Mouse (Mus musculus) midbrain, embryonic 16.5 days (tissue): ENCODE data around the gene Stum. TPM values are rescaled to one million over a fixed set of nuclear protein-coding genes. Genes with fewer than 3 reads are reported as not detected.
A peak's percentile ranks its signal among the peaks of the same experiment; 100 is the strongest.

Experiments used
- ATAC-seq: fragments of 200-750 bp; cut with Nextera tagmentation; 2 replicates; pipeline ENCODE4 v1.8.0; 2017; ENCODE audit warnings: moderate TSS enrichment
- H3K27ac ChIP-seq: fragments of 300-500 bp; sonication (generic); 2 replicates; pipeline ENCODE4 v1.5.1; 2014; ENCODE audit warnings: mild to moderate bottlenecking, low read length, mixed read lengths
- H3K27me3 ChIP-seq: fragments of 300-500 bp; sonication (generic); 2 replicates; pipeline ENCODE4 v1.6.1; 2014; ENCODE audit warnings: low read depth, low read length, mixed read lengths; ENCODE audit not compliant: control insufficient read depth, insufficient read depth
- H3K36me3 ChIP-seq: fragments of 300-500 bp; sonication (generic); 2 replicates; pipeline ENCODE4 v1.6.1; 2014; ENCODE audit warnings: mild to moderate bottlenecking, low read length, moderate library complexity, mixed read lengths; ENCODE audit not compliant: control insufficient read depth, insufficient read depth
- H3K4me1 ChIP-seq: fragments of 300-500 bp; sonication (generic); 2 replicates; pipeline ENCODE4 v1.6.1; 2014; ENCODE audit warnings: mild to moderate bottlenecking, low read length, mixed read lengths; ENCODE audit not compliant: control insufficient read depth, insufficient read depth
- H3K4me2 ChIP-seq: fragments of 300-500 bp; sonication (generic); 2 replicates; pipeline ENCODE4 v1.6.1; 2014; ENCODE audit warnings: mild to moderate bottlenecking, low read length, mixed read lengths
- H3K4me3 ChIP-seq: fragments of 300-500 bp; sonication (generic); 2 replicates; pipeline ENCODE4 v1.5.1; 2014; ENCODE audit warnings: low read depth, mild to moderate bottlenecking, low read length, moderate library complexity, mixed read lengths
- H3K9ac ChIP-seq: fragments of 300-500 bp; sonication (generic); 2 replicates; pipeline ENCODE4 v1.6.1; 2014; ENCODE audit warnings: low read depth, low read length, mixed read lengths
- H3K9me3 ChIP-seq: fragments of 300-500 bp; sonication (generic); replicated peaks from 2 replicates; pipeline ENCODE4 v1.6.1; 2014; ENCODE audit warnings: mild to moderate bottlenecking, low read length, mixed read lengths; ENCODE audit not compliant: control insufficient read depth, poor library complexity, severe bottlenecking
- WGBS: fragments of 180-500 bp; shearing (Covaris S2); extraction: QIAGEN DNeasy Blood & Tissue Kit; methylation state at CpG from one replicate; pipeline ENCODE4 v1.1.7; 2014; 5-methylcytosine and 5-hydroxymethylcytosine counted together
- polyA plus RNA-seq: library from polyadenylated mRNA; unstranded; fragments of >200 nt; fragmentation: Nextera tagmentation; extraction: Ambion mirVana; gene quantifications from 2 replicates; pipeline ENCODE4 v1.2.1, GENCODE M21; 2015

Stum gene
- polyA plus RNA-seq, 1 experiment from 2014 or later, result 11.5 TPM

- no peak overlapping the region for H3K9ac ChIP-seq
Measured at GRCm38 (mm10) chr1:180504899-180505298, 21.6 kb upstream of the Stum start.

GRCm38 (mm10) chr1:180503484-180503883, 20.2 kb upstream of the Stum start:
- H3K9me3 ChIP-seq, result no peaks in the 10 kb centered on the region
- no peaks in the 10 kb centered on the region for H3K36me3 ChIP-seq
- no peak for ATAC-seq
- no peak overlapping the region for H3K4me2 ChIP-seq
- WGBS, result 47% methylated on average over 5 of the region's 5 CpGs
- H3K27me3 ChIP-seq, result no peaks in the 10 kb centered on the region
- no peak overlapping the region for H3K27ac ChIP-seq
- no peak overlapping the region for H3K9ac ChIP-seq
- no peak overlapping the region for H3K4me3 ChIP-seq
- no peaks in the 10 kb centered on the region for H3K4me1 ChIP-seq

More at GRCm38 (mm10) chr1:180504899-180505298, 21.6 kb upstream of the Stum start:
- Histone ChIP-seq H3K9me3 (no peaks in the 10 kb centered on the region), H3K4me3 (no peak overlapping the region), H3K27me3 (no peaks in the 10 kb centered on the region), H3K36me3 (no peaks in the 10 kb centered on the region), H3K4me2 (no peak overlapping the region), H3K27ac (no peak overlapping the region), H3K4me1 (no peaks in the 10 kb centered on the region)
- no peak for ATAC-seq
- WGBS, result 81% methylated on average over 5 of the region's 5 CpGs

GRCm38 (mm10) chr1:180502566-180502965, 19.3 kb upstream of the Stum start:
- WGBS, result 59% methylated on average over 4 of the region's 4 CpGs

DNA sequence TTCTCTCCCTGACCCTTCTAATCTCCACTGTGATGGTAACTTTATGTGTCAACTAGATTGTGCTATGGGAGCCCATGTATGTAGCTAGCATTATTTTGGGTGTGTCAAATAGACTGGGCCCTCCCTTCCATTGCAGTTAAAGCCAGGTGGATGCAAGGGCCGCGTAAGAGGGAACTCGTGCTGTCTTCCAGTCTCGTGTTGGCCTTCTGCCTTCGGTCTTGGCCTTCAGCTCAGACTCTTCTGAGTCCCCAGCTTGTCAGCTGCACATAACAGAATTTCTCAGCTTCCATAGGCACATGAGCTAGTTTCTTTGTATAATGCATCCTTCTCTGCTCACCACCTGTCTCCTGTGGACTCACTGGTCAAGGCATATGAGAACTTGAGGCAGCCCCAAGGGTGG, 17.3 kb upstream of the Stum start:
- WGBS, result 87% methylated on average over 5 of the region's 5 CpGs
- Histone ChIP-seq H3K27me3 (no peaks in the 10 kb centered on the region), H3K4me3 (no peak overlapping the region), H3K36me3 (no peaks in the 10 kb centered on the region), H3K9ac (no peak overlapping the region), H3K4me2 (no peak overlapping the region), H3K27ac (no peak overlapping the region), H3K9me3 (no peaks in the 10 kb centered on the region), H3K4me1 (no peaks in the 10 kb centered on the region)
- no peak for ATAC-seq

More at GRCm38 (mm10) chr1:180502566-180502965, 19.3 kb upstream of the Stum start:
- Histone ChIP-seq H3K9me3 (no peaks in the 10 kb centered on the region), H3K4me3 (no peak overlapping the region), H3K27ac (no peak overlapping the region), H3K36me3 (no peaks in the 10 kb centered on the region), H3K27me3 (no peaks in the 10 kb centered on the region), H3K4me2 (no peak overlapping the region), H3K9ac (no peak overlapping the region), H3K4me1 (no peaks in the 10 kb centered on the region)
- no peak for ATAC-seq

- H3K27ac ChIP-seq, result no peak overlapping the region
- no peak overlapping the region for H3K9ac ChIP-seq
- WGBS, result 51% methylated on average over 4 of the region's 4 CpGs
- no peak overlapping the region for H3K4me3 ChIP-seq
- no peaks in the 10 kb centered on the region for H3K27me3 ChIP-seq
- no peak overlapping the region for H3K4me2 ChIP-seq
- no peaks in the 10 kb centered on the region for H3K4me1 ChIP-seq
- ATAC-seq, result no peak
- no peaks in the 10 kb centered on the region for H3K36me3 ChIP-seq
- no peaks in the 10 kb centered on the region for H3K9me3 ChIP-seq
Measured at GRCm38 (mm10) chr1:180500218-180500617, 16.9 kb upstream of the Stum start.

DNA sequence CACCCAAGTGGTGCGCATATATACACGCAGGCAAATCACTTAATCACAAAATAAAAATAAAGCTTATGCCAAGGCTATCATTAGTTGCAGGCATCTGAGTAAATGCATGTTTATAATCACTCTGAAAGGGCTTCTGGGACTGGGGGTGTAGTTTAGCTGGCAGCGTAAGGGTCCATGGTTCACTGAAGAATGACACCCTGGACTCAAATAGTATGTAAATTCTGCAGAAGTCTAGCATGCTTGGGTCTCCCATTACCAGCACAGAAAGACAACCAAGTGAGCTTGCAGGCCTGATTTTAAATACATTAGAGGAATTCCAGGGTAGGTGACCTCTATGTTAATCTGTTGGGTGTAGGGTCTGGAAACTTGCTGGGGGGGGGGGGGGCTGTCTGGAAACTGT, 16.5 kb upstream of the Stum start:
- no peak overlapping the region for H3K9ac ChIP-seq
- H3K36me3 ChIP-seq, result no peaks in the 10 kb centered on the region
- 90% methylated on average over 3 of the region's 3 CpGs for WGBS
- H3K4me2 ChIP-seq, result no peak overlapping the region
- ATAC-seq, result no peak
- H3K4me3 ChIP-seq, result no peak overlapping the region
- no peaks in the 10 kb centered on the region for H3K9me3 ChIP-seq
- no peaks in the 10 kb centered on the region for H3K27me3 ChIP-seq
- H3K27ac ChIP-seq, result no peak overlapping the region
- no peaks in the 10 kb centered on the region for H3K4me1 ChIP-seq

GRCm38 (mm10) chr1:180492777-180493176, 9.5 kb upstream of the Stum start:
- Histone ChIP-seq H3K27ac (no peak overlapping the region), H3K4me3 (no peak overlapping the region), H3K4me2 (no peak overlapping the region), H3K27me3 (no peaks in the 10 kb centered on the region), H3K9ac (no peak overlapping the region), H3K4me1 (no peaks in the 10 kb centered on the region), H3K9me3 (no peaks in the 10 kb centered on the region), H3K36me3 (no peaks in the 10 kb centered on the region)
- WGBS, result 73% methylated on average over 9 of the region's 9 CpGs
- no peak for ATAC-seq

GRCm38 (mm10) chr1:180485346-180485745, 2.0 kb upstream of the Stum start:
- H3K4me2 ChIP-seq, result no peak overlapping the region
- H3K27me3 ChIP-seq, result peaks cover 19% of the 10 kb centered on the region
- 89% methylated on average over 5 of the region's 5 CpGs for WGBS
- no peak overlapping the region for H3K9ac ChIP-seq
- no peak overlapping the region for H3K27ac ChIP-seq
- no peak for ATAC-seq
- H3K4me1 ChIP-seq, result peaks cover 17% of the 10 kb centered on the region
- H3K4me3 ChIP-seq, result no peak overlapping the region
- no peaks in the 10 kb centered on the region for H3K36me3 ChIP-seq
- no peaks in the 10 kb centered on the region for H3K9me3 ChIP-seq

DNA sequence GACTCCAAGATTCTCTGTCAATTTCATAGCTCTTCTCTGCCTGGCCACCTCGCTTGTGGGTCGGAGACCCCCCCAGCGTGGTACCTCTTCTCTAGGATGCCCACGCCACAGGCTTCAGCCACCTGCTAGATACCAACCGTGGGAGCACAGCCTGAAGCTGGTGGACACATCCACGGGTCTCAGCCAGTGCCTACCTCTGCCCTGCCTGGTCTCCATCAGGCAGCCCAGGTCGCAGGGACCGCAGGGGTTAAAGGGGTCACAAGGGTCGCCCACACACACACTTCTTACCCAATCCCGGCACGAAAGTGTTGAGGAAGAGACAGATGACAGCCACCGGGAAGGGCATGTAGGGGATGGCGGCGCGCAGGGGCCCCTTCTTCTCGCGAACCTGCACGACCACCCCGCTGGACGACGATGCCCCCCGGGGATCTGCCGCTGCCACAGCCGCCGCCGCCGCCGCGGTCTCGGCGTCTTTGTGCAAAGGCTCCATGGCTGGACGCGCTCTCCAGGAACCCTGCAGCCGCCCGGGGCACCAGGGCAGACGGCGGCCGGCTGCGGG, 385 bp downstream of the Stum start:
- peaks cover 17% of the 10 kb centered on the region for H3K4me1 ChIP-seq
- peaks cover 19% of the 10 kb centered on the region for H3K27me3 ChIP-seq
- WGBS, result 3% methylated on average over 32 of the region's 39 CpGs
- H3K4me2 ChIP-seq, result peak overlapping the region; percentile 87
- ATAC-seq, result 0 out of 2 replicates have a peak, but pooled peaks have one; percentile 38
- peak overlapping the region; percentile 74 for H3K9ac ChIP-seq
- H3K36me3 ChIP-seq, result no peaks in the 10 kb centered on the region
- no peak overlapping the region for H3K27ac ChIP-seq
- H3K9me3 ChIP-seq, result no peaks in the 10 kb centered on the region
- peak overlapping the region; percentile 60 for H3K4me3 ChIP-seq
